Mouse (Mus musculus): ENCODE results near the gene Ephx1. TPM values are rescaled to one million over a fixed set of nuclear protein-coding genes. Genes with fewer than 3 reads are reported as not detected.
"Not testable (repeated sequence)": the region's sequence is repeated elsewhere in the genome, so short reads cannot be mapped to it uniquely, and the experiment has no call there.

Ephx1 gene
- total and polyA plus RNA-seq, 3 experiments, result not detected

GRCm38 (mm10) chr1:180986701-180987100 is 34.0 kb downstream of the Ephx1 start:
- TF ChIP-seq TAL1 (conservative IDR thresholded peaks at IDR 0.05; ENCODE audit: low read depth, low read length) (no peak), GATA2 (IDR thresholded peaks at IDR 0.05; ENCODE audit: borderline replicate concordance, low read depth, low read length) (no peak), CTCF (IDR thresholded peaks at IDR 0.05; ENCODE audit: low read depth, low read length) (no peak), GATA1 (IDR thresholded peaks at IDR 0.05; ENCODE audit: borderline replicate concordance, low read length) (no peak), POLR2AphosphoS5 (IDR thresholded peaks at IDR 0.05; ENCODE audit: insufficient replicate concordance, low read depth, low read length) (no peak)
- no peaks in the 10 kb centered on the region for H3K9me3 ChIP-seq (replicated peaks)
- H3K4me1 ChIP-seq (ENCODE audit: insufficient read depth, low read depth, low read length), result 0 out of 2 replicates have a peak, but pooled peaks cover 2% of the 10 kb centered on the region
- DNase-seq (ENCODE audit: low spot score), result no peak
- no peak overlapping the region for H3K4me3 ChIP-seq (ENCODE audit: low read depth, low read length)
- ATAC-seq (ENCODE audit: extremely low read depth, insufficient number of reproducible peaks, low FRiP score, poor library complexity, severe bottlenecking), result no peak
- no peaks in the 10 kb centered on the region for H3K36me3 ChIP-seq (replicated peaks)
- peaks cover 39% of the 10 kb centered on the region for H3K27me3 ChIP-seq (ENCODE audit: insufficient read depth, low read length)

- DNase-seq (ENCODE audit: low spot score); H3K36me3 ChIP-seq (replicated peaks); H3K4me3 ChIP-seq (ENCODE audit: low read depth, low read length); H3K9me3 ChIP-seq (replicated peaks); H3K4me1 ChIP-seq (ENCODE audit: insufficient read depth, low read depth, low read length): not testable (repeated sequence)
- H3K27me3 ChIP-seq (ENCODE audit: insufficient read depth, low read length), result peaks cover 28% of the 10 kb centered on the region
- ATAC-seq (ENCODE audit: extremely low read depth, insufficient number of reproducible peaks, low FRiP score, poor library complexity, severe bottlenecking), result peak; percentile 67
Measured at GRCm38 (mm10) chr1:180981298-180982046, 39.2 kb downstream of the Ephx1 start.

GRCm38 (mm10) chr1:180980464-180980863 is 40.2 kb downstream of the Ephx1 start:
- Histone ChIP-seq H3K4me1 (ENCODE audit: insufficient read depth, low read depth, low read length) (peaks cover 10% of the 10 kb centered on the region; the same call in 1 of the 2 replicates), H3K9me3 (replicated peaks) (0 out of 2 replicates have a peak, but pooled peaks cover 2% of the 10 kb centered on the region), H3K36me3 (replicated peaks) (no peaks in the 10 kb centered on the region), H3K27me3 (ENCODE audit: insufficient read depth, low read length) (peaks cover 26% of the 10 kb centered on the region), H3K4me3 (ENCODE audit: low read depth, low read length) (no peak overlapping the region)
- no peak for DNase-seq (ENCODE audit: low spot score)
- TF ChIP-seq CTCF (IDR thresholded peaks at IDR 0.05; ENCODE audit: low read depth, low read length), result no peak
- no peak for TF ChIP-seq TAL1 (conservative IDR thresholded peaks at IDR 0.05; ENCODE audit: low read depth, low read length)
- TF ChIP-seq POLR2AphosphoS5 (IDR thresholded peaks at IDR 0.05; ENCODE audit: insufficient replicate concordance, low read depth, low read length), result no peak
- no peak for TF ChIP-seq GATA2 (IDR thresholded peaks at IDR 0.05; ENCODE audit: borderline replicate concordance, low read depth, low read length)
- TF ChIP-seq GATA1 (IDR thresholded peaks at IDR 0.05; ENCODE audit: borderline replicate concordance, low read length), result no peak
- no peak for ATAC-seq (ENCODE audit: extremely low read depth, insufficient number of reproducible peaks, low FRiP score, poor library complexity, severe bottlenecking)

GRCm38 (mm10) chr1:180979484-180980251 is 41.0 kb downstream of the Ephx1 start:
- ATAC-seq (ENCODE audit: extremely low read depth, insufficient number of reproducible peaks, low FRiP score, poor library complexity, severe bottlenecking), result no peak
- TF ChIP-seq TAL1 (conservative IDR thresholded peaks at IDR 0.05; ENCODE audit: low read depth, low read length) (no peak), CTCF (IDR thresholded peaks at IDR 0.05; ENCODE audit: low read depth, low read length) (no peak), GATA1 (IDR thresholded peaks at IDR 0.05; ENCODE audit: borderline replicate concordance, low read length) (no peak), POLR2AphosphoS5 (IDR thresholded peaks at IDR 0.05; ENCODE audit: insufficient replicate concordance, low read depth, low read length) (no peak), GATA2 (IDR thresholded peaks at IDR 0.05; ENCODE audit: borderline replicate concordance, low read depth, low read length) (no peak)
- no peak for DNase-seq (ENCODE audit: low spot score)
- Histone ChIP-seq H3K9me3 (replicated peaks) (0 out of 2 replicates have a peak, but pooled peaks cover 2% of the 10 kb centered on the region), H3K4me3 (ENCODE audit: low read depth, low read length) (no peak overlapping the region), H3K36me3 (replicated peaks) (no peaks in the 10 kb centered on the region), H3K4me1 (ENCODE audit: insufficient read depth, low read depth, low read length) (peaks cover 10% of the 10 kb centered on the region; the same call in 1 of the 2 replicates), H3K27me3 (ENCODE audit: insufficient read depth, low read length) (peaks cover 22% of the 10 kb centered on the region)

- Histone ChIP-seq H3K4me1 (ENCODE audit: insufficient read depth, low read depth, low read length) (peaks cover 7% of the 10 kb centered on the region; the same call in 1 of the 2 replicates), H3K9me3 (replicated peaks) (0 out of 2 replicates have a peak, but pooled peaks cover 2% of the 10 kb centered on the region), H3K36me3 (replicated peaks) (peaks cover 7% of the 10 kb centered on the region), H3K4me3 (ENCODE audit: low read depth, low read length) (no peak overlapping the region), H3K27me3 (ENCODE audit: insufficient read depth, low read length) (peaks cover 22% of the 10 kb centered on the region)
- DNase-seq (ENCODE audit: low spot score) (peak; percentile 59), ATAC-seq (ENCODE audit: extremely low read depth, insufficient number of reproducible peaks, low FRiP score, poor library complexity, severe bottlenecking) (no peak)
- TF ChIP-seq CTCF (IDR thresholded peaks at IDR 0.05; ENCODE audit: low read depth, low read length) (peak; percentile 76), POLR2AphosphoS5 (IDR thresholded peaks at IDR 0.05; ENCODE audit: insufficient replicate concordance, low read depth, low read length) (no peak), GATA1 (IDR thresholded peaks at IDR 0.05; ENCODE audit: borderline replicate concordance, low read length) (no peak), GATA2 (IDR thresholded peaks at IDR 0.05; ENCODE audit: borderline replicate concordance, low read depth, low read length) (no peak)
Measured at GRCm38 (mm10) chr1:180976110-180976679, 44.5 kb downstream of the Ephx1 start.

- H3K9me3 ChIP-seq (replicated peaks), result no peaks in the 10 kb centered on the region
- H3K4me1 ChIP-seq (ENCODE audit: insufficient read depth, low read depth, low read length), result peaks cover 5% of the 10 kb centered on the region; the same call in 1 of the 2 replicates
- peaks cover 9% of the 10 kb centered on the region for H3K36me3 ChIP-seq (replicated peaks)
- peaks cover 20% of the 10 kb centered on the region for H3K27me3 ChIP-seq (ENCODE audit: insufficient read depth, low read length)
- TF ChIP-seq TAL1 (conservative IDR thresholded peaks at IDR 0.05; ENCODE audit: low read depth, low read length) (no peak), CTCF (IDR thresholded peaks at IDR 0.05; ENCODE audit: low read depth, low read length) (peak; percentile 82)
- peak; percentile 73 for DNase-seq (ENCODE audit: low spot score)
- no peak overlapping the region for H3K4me3 ChIP-seq (ENCODE audit: low read depth, low read length)
- 0 out of 2 replicates have a peak, but pooled peaks have one; percentile 58 for ATAC-seq (ENCODE audit: extremely low read depth, insufficient number of reproducible peaks, low FRiP score, poor library complexity, severe bottlenecking)
Measured at GRCm38 (mm10) chr1:180974126-180974746, 46.5 kb downstream of the Ephx1 start.
